ENCODE assay signal across 15 mouse cellular contexts in genomic region chr9:15600156-15600858, GRCm38 (mm10). TPM values are rescaled to one million over a fixed set of nuclear protein-coding genes. Genes with fewer than 3 reads are reported as not detected.
DNase-seq lines count a peak whose midpoint lies in the region; ATAC-seq and TF ChIP-seq lines count a peak whose summit lies in the region.
"Had no signal": no experiment of that assay in that cellular context is flagged by ENCODE, and none has a peak within 500 bp of the region (broad histone marks: within the 10 kb centered on the region; RNA-seq: fewer than 3 reads in every experiment).

No protein-coding gene starts in this region.

- ATAC-seq in kidney, embryonic 16.5 days (ENCODE audit: low FRiP score, low TSS enrichment) = peak; percentile 42; the same call in 1 of the 2 replicates
- ATAC-seq in midbrain, postnatal 0 days (ENCODE audit: low FRiP score) = no peak
- ATAC-seq: CD4-positive, CD25-positive, alpha-beta regulatory T cell, adult 4 months had no signal

- H3K9ac ChIP-seq in heart, adult 2 months (ENCODE audit: low read depth, low read length) = no peak overlapping the region
- no peak overlapping the region for H3K9ac ChIP-seq in kidney, embryonic 16.5 days (replicated peaks; ENCODE audit: low read length)
- no peak overlapping the region for H3K9ac ChIP-seq in midbrain, postnatal 0 days (replicated peaks; ENCODE audit: low read length, poor library complexity, severe bottlenecking)

- TF ChIP-seq CTCF in heart, adult 2 months (IDR thresholded peaks at IDR 0.05) = no peak
- TF ChIP-seq CTCF in midbrain, postnatal 0 days (IDR thresholded peaks at IDR 0.05) = no peak
- TF ChIP-seq CTCF in layer of hippocampus, adult 2 months (conservative IDR thresholded peaks at IDR 0.05) = no peak

- intact Hi-C loops in heart, adult 2 months (cut with DNase I) = no loop called here

- 41% methylated on average over 6 of the region's 6 CpGs for WGBS in heart, adult 2 months
- WGBS in kidney, embryonic 16.5 days = 45% methylated on average over 6 of the region's 6 CpGs
- 69% methylated on average over 6 of the region's 6 CpGs for WGBS in midbrain, postnatal 0 days
- WGBS in midbrain, embryonic 10.5 days = 77% methylated on average over 6 of the region's 6 CpGs

- H3K9me3 ChIP-seq in kidney, embryonic 16.5 days (ENCODE audit: low read length) = no peaks in the 10 kb centered on the region
- H3K9me3 ChIP-seq in midbrain, postnatal 0 days (ENCODE audit: low read length) = no peaks in the 10 kb centered on the region
- H3K9me3 ChIP-seq in midbrain, embryonic 10.5 days (replicated peaks) = no peaks in the 10 kb centered on the region
- H3K9me3 ChIP-seq: hindbrain, embryonic 10.5 days had no signal

- H3K4me3 ChIP-seq in heart, adult 2 months = no peak overlapping the region
- H3K4me3 ChIP-seq in kidney, embryonic 16.5 days (ENCODE audit: low read length) = no peak overlapping the region
- H3K4me3 ChIP-seq in midbrain, postnatal 0 days (ENCODE audit: low read depth, low read length) = no peak overlapping the region
- no peak overlapping the region for H3K4me3 ChIP-seq in midbrain, embryonic 10.5 days
- no peak overlapping the region for H3K4me3 ChIP-seq in layer of hippocampus, adult 2 months
- H3K4me3 ChIP-seq: hindbrain, embryonic 10.5 days had no signal

- H3K4me1 ChIP-seq in heart, adult 2 months (ENCODE audit: control insufficient read depth, insufficient read depth, low read length) = peaks cover 1% of the 10 kb centered on the region
- H3K4me1 ChIP-seq in kidney, embryonic 16.5 days (ENCODE audit: insufficient read depth, low read length) = 0 out of 2 replicates have a peak, but pooled peaks cover 5% of the 10 kb centered on the region
- H3K4me1 ChIP-seq in midbrain, postnatal 0 days (ENCODE audit: insufficient read depth, low read length) = no peaks in the 10 kb centered on the region
- H3K4me1 ChIP-seq in midbrain, embryonic 10.5 days = no peaks in the 10 kb centered on the region
- H3K4me1 ChIP-seq: hindbrain, embryonic 10.5 days had no signal

- no peak overlapping the region for H3K4me2 ChIP-seq in kidney, embryonic 16.5 days (replicated peaks; ENCODE audit: low read depth, low read length)
- no peak overlapping the region for H3K4me2 ChIP-seq in midbrain, postnatal 0 days (ENCODE audit: low read depth, low read length, poor library complexity, severe bottlenecking)

- 0 out of 2 replicates have a peak, but pooled peaks have one; percentile 30 for TF ChIP-seq EP300 in heart, adult 2 months (IDR thresholded peaks at IDR 0.05; ENCODE audit: insufficient read depth, low read depth, low read length)

- no peaks in the 10 kb centered on the region for H3K79me2 ChIP-seq in heart, adult 2 months (replicated peaks; ENCODE audit: control insufficient read depth, insufficient read depth, low read length)

- no peak for TF ChIP-seq POLR2A in heart, adult 2 months (IDR thresholded peaks at IDR 0.05; ENCODE audit: insufficient read depth, low read depth, low read length)

- H3K27me3 ChIP-seq in heart, adult 2 months (ENCODE audit: control insufficient read depth, insufficient read depth, low read length) = no peaks in the 10 kb centered on the region
- no peaks in the 10 kb centered on the region for H3K27me3 ChIP-seq in kidney, embryonic 16.5 days (ENCODE audit: insufficient read depth, low read length)
- no peaks in the 10 kb centered on the region for H3K27me3 ChIP-seq in midbrain, postnatal 0 days (ENCODE audit: insufficient read depth, low read length)
- no peaks in the 10 kb centered on the region for H3K27me3 ChIP-seq in midbrain, embryonic 10.5 days (ENCODE audit: low read depth, poor library complexity, severe bottlenecking)

- H3K36me3 ChIP-seq in heart, adult 2 months (ENCODE audit: control insufficient read depth, insufficient read depth, low read length) = no peaks in the 10 kb centered on the region
- H3K36me3 ChIP-seq in kidney, embryonic 16.5 days (ENCODE audit: insufficient read depth, low read length) = no peaks in the 10 kb centered on the region
- no peaks in the 10 kb centered on the region for H3K36me3 ChIP-seq in midbrain, postnatal 0 days (ENCODE audit: insufficient read depth, low read length)
- H3K36me3 ChIP-seq in midbrain, embryonic 10.5 days = no peaks in the 10 kb centered on the region
- H3K36me3 ChIP-seq: hindbrain, embryonic 10.5 days had no signal

- DNase-seq in heart, adult 2 months = no peak
- no peak for DNase-seq in heart, postnatal 4 days
- DNase-seq in kidney, adult 11 months = no peak
- peak; percentile 13 for DNase-seq in midbrain, postnatal 0 days (ENCODE audit: low spot score)
- no peak for DNase-seq in midbrain, embryonic 10.5 days (ENCODE audit: low spot score)
- peak; percentile 1 for DNase-seq in skeletal muscle tissue, adult 2 months (ENCODE audit: low read depth, low spot score)
- no peak for DNase-seq in layer of hippocampus, adult 2 months (ENCODE audit: low spot score in 2 of 2)
- DNase-seq: adrenal gland, postnatal 25 days; cerebellum, adult 11 months; gastrocnemius, postnatal 25 days; right cerebral cortex, postnatal 4 days had no signal

- peak overlapping the region; percentile 13; the same call in 1 of the 2 replicates for H3K27ac ChIP-seq in heart, adult 2 months
- peak overlapping the region; percentile 14 for H3K27ac ChIP-seq in kidney, embryonic 16.5 days (ENCODE audit: low read length)
- H3K27ac ChIP-seq in midbrain, postnatal 0 days (ENCODE audit: low read depth, low read length) = no peak overlapping the region
- no peak overlapping the region for H3K27ac ChIP-seq in midbrain, embryonic 10.5 days (replicated peaks)
- no peak overlapping the region for H3K27ac ChIP-seq in layer of hippocampus, adult 2 months
- H3K27ac ChIP-seq: hindbrain, embryonic 10.5 days; macrophage had no signal

RNA-seq across cellular contexts. Expression of gene Deup1, which starts 27.4 kb away (rescaled TPM):
- total RNA-seq in heart, adult 2 months (2021) = not detected
- 0.16 and 0.18 TPM in 2 replicates for polyA plus RNA-seq in heart, adult 2 months (2012; rRNA removed)
- under 1 TPM in 1 of 2 experiments, not detected in 1; 0.17 TPM for total RNA-seq in heart, postnatal 4 days (2021)
- polyA plus RNA-seq in kidney, embryonic 16.5 days (2015; fragmentation: Nextera tagmentation; extraction: Ambion mirVana) = 0.50 and 0.82 TPM in 2 replicates
- 1.3 and 2.4 TPM in 2 replicates for total RNA-seq in midbrain, postnatal 0 days (2014; rRNA removed)
- polyA plus RNA-seq in midbrain, postnatal 0 days (2015; fragmentation: Nextera tagmentation; extraction: Ambion mirVana) = 2.5 and 2.7 TPM in 2 replicates
- 0.37 and 0.48 TPM in 2 replicates for polyA plus RNA-seq in midbrain, embryonic 10.5 days (2016; fragmentation: Nextera tagmentation; extraction: Ambion mirVana)
- total RNA-seq in layer of hippocampus, adult 2 months (2021) = under 1 TPM; 0.61 to 1.00 TPM
- total RNA-seq: gastrocnemius, postnatal 25 days had no signal
- polyA plus RNA-seq: macrophage had no signal

Comparison
In these comparisons a context has a peak if more than half of its experiments do, and no peak if none do; other contexts are left out.
1. DNase-seq: peak in midbrain, postnatal 0 days (single experiment) and skeletal muscle tissue, adult 2 months (single experiment); none in heart, adult 2 months (0 of 2), heart, postnatal 4 days (single experiment), kidney, adult 11 months (single experiment), midbrain, embryonic 10.5 days (single experiment) and layer of hippocampus, adult 2 months (0 of 2).
2. H3K27ac ChIP-seq: peak in heart, adult 2 months (single experiment) and kidney, embryonic 16.5 days (single experiment); none in midbrain, postnatal 0 days (single experiment), midbrain, embryonic 10.5 days (single experiment) and layer of hippocampus, adult 2 months (single experiment).